Mouse (Mus musculus): ENCODE results near the gene Zfp664. TPM values are rescaled to one million over a fixed set of nuclear protein-coding genes. Genes with fewer than 3 reads are reported as not detected.

Zfp664 gene
- polyA plus RNA-seq, 1 experiment from 2014 or later: 129 TPM

Other genes with a start within 250 kb of the Zfp664 start
- 28.4 and 51.6 TPM in 2 replicates for gene Atp6v0a2, start 234.1 kb upstream of the Zfp664 start, polyA plus RNA-seq (2014; fragmentation: Nextera tagmentation; extraction: Ambion mirVana)
- gene Dnah10, start 137.6 kb upstream of the Zfp664 start, polyA plus RNA-seq (2014; fragmentation: Nextera tagmentation; extraction: Ambion mirVana): 0.13 and 0.14 TPM in 2 replicates
- gene Ccdc92, start 267 bp upstream of the Zfp664 start, polyA plus RNA-seq (2014; fragmentation: Nextera tagmentation; extraction: Ambion mirVana): 7.1 and 9.5 TPM in 2 replicates
- gene Rflna, start 140.5 kb downstream of the Zfp664 start, polyA plus RNA-seq (2014; fragmentation: Nextera tagmentation; extraction: Ambion mirVana): 3.8 and 4.8 TPM in 2 replicates

Data from kidney, embryonic 14.5 days (tissue).